Mouse (Mus musculus): ENCODE results near the gene Ptprg. TPM values are rescaled to one million over a fixed set of nuclear protein-coding genes. Genes with fewer than 3 reads are reported as not detected.
A peak's percentile ranks its signal among the peaks of the same experiment; 100 is the strongest.

The Ptprg gene
- polyA plus RNA-seq, 1 experiment, result 16.6 TPM

- H3K27me3 ChIP-seq (ENCODE audit: control insufficient read depth, insufficient read depth, insufficient read length), result no peaks in the 10 kb centered on the region
- TF ChIP-seq FOSL1 (IDR thresholded peaks at IDR 0.05; ENCODE audit: insufficient read depth, low read length, poor library complexity, severe bottlenecking), result no peak
- no peak for TF ChIP-seq MYOD1 (IDR thresholded peaks at IDR 0.05; ENCODE audit: control insufficient read depth, insufficient read length, low read depth)
- no peak for TF ChIP-seq MAX (IDR thresholded peaks at IDR 0.05)
- no peak for TF ChIP-seq USF1 (IDR thresholded peaks at IDR 0.05; ENCODE audit: low read depth)
- no peak for TF ChIP-seq CTCF (IDR thresholded peaks at IDR 0.05; ENCODE audit: control insufficient read depth, insufficient read depth, insufficient read length)
- TF ChIP-seq CEBPB (IDR thresholded peaks at IDR 0.05; ENCODE audit: low read depth), result no peak
- TF ChIP-seq MYOG (IDR thresholded peaks at IDR 0.05; ENCODE audit: control insufficient read depth, extremely low read depth, insufficient read length), result no peak
- H3K79me2 ChIP-seq (ENCODE audit: control insufficient read depth, insufficient read depth), result no peaks in the 10 kb centered on the region
These were observed 586.5 kb downstream of the Ptprg start for GRCm38 (mm10) chr14:12139643-12140481.

GRCm38 (mm10) chr14:12143941-12144485 is 590.7 kb downstream of the Ptprg start:
- TF ChIP-seq CTCF (IDR thresholded peaks at IDR 0.05; ENCODE audit: control insufficient read depth, insufficient read depth, insufficient read length) (no peak), MAX (IDR thresholded peaks at IDR 0.05) (no peak), FOSL1 (IDR thresholded peaks at IDR 0.05; ENCODE audit: insufficient read depth, low read length, poor library complexity, severe bottlenecking) (no peak), MYOG (IDR thresholded peaks at IDR 0.05; ENCODE audit: control insufficient read depth, extremely low read depth, insufficient read length) (no peak), MYOD1 (IDR thresholded peaks at IDR 0.05; ENCODE audit: control insufficient read depth, insufficient read length, low read depth) (no peak), CEBPB (IDR thresholded peaks at IDR 0.05; ENCODE audit: low read depth) (no peak), USF1 (IDR thresholded peaks at IDR 0.05; ENCODE audit: low read depth) (no peak)
- no peaks in the 10 kb centered on the region for H3K79me3 ChIP-seq (ENCODE audit: low read depth)
- no peaks in the 10 kb centered on the region for H3K79me2 ChIP-seq (ENCODE audit: control insufficient read depth, insufficient read depth)
- H3K27me3 ChIP-seq (ENCODE audit: control insufficient read depth, insufficient read depth, insufficient read length), result no peaks in the 10 kb centered on the region
- H3K4me3 ChIP-seq (ENCODE audit: insufficient read depth, poor library complexity, severe bottlenecking), result no peak overlapping the region
- no peak overlapping the region for H3ac ChIP-seq (ENCODE audit: control insufficient read depth, insufficient read length, low read depth)
- no peaks in the 10 kb centered on the region for H3K36me3 ChIP-seq (ENCODE audit: control insufficient read depth, insufficient read depth)

More at GRCm38 (mm10) chr14:12139643-12140481, 586.5 kb downstream of the Ptprg start:
- Histone ChIP-seq H3K79me3 (ENCODE audit: low read depth) (no peaks in the 10 kb centered on the region), H3K36me3 (ENCODE audit: control insufficient read depth, insufficient read depth) (no peaks in the 10 kb centered on the region), H3K4me3 (ENCODE audit: insufficient read depth, poor library complexity, severe bottlenecking) (no peak overlapping the region), H3ac (ENCODE audit: control insufficient read depth, insufficient read length, low read depth) (no peak overlapping the region)

DNA sequence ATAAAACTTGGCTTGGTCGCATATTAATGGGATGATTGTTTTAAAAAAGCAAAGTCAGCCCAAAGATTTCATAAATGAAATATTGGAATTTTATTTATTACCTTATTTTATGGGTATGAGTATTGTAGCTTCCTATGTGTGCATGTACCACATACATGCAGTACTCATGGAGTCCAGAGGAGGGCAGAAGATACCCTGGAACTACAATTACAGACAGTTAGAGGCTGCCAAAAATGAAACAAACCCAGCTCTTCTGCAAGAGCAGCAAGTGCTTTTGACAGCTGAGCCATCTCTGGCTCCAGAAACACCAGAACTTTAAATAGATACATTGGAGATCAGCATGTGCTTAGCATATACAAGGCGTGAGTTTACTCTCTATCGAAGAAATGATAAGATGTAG is 592.6 kb downstream of the Ptprg start:
- H3K79me3 ChIP-seq (ENCODE audit: low read depth), result no peaks in the 10 kb centered on the region
- H3ac ChIP-seq (ENCODE audit: control insufficient read depth, insufficient read length, low read depth), result no peak overlapping the region
- TF ChIP-seq MYOG (IDR thresholded peaks at IDR 0.05; ENCODE audit: control insufficient read depth, extremely low read depth, insufficient read length), result no peak
- no peak for TF ChIP-seq MAX (IDR thresholded peaks at IDR 0.05)
- no peak for TF ChIP-seq USF1 (IDR thresholded peaks at IDR 0.05; ENCODE audit: low read depth)
- TF ChIP-seq MYOD1 (IDR thresholded peaks at IDR 0.05; ENCODE audit: control insufficient read depth, insufficient read length, low read depth), result no peak
- no peak for TF ChIP-seq CEBPB (IDR thresholded peaks at IDR 0.05; ENCODE audit: low read depth)
- no peak for TF ChIP-seq FOSL1 (IDR thresholded peaks at IDR 0.05; ENCODE audit: insufficient read depth, low read length, poor library complexity, severe bottlenecking)
- no peak for TF ChIP-seq CTCF (IDR thresholded peaks at IDR 0.05; ENCODE audit: control insufficient read depth, insufficient read depth, insufficient read length)
- no peaks in the 10 kb centered on the region for H3K27me3 ChIP-seq (ENCODE audit: control insufficient read depth, insufficient read depth, insufficient read length)
- H3K4me3 ChIP-seq (ENCODE audit: insufficient read depth, poor library complexity, severe bottlenecking), result no peak overlapping the region
- H3K79me2 ChIP-seq (ENCODE audit: control insufficient read depth, insufficient read depth), result no peaks in the 10 kb centered on the region
- H3K36me3 ChIP-seq (ENCODE audit: control insufficient read depth, insufficient read depth), result no peaks in the 10 kb centered on the region

DNA sequence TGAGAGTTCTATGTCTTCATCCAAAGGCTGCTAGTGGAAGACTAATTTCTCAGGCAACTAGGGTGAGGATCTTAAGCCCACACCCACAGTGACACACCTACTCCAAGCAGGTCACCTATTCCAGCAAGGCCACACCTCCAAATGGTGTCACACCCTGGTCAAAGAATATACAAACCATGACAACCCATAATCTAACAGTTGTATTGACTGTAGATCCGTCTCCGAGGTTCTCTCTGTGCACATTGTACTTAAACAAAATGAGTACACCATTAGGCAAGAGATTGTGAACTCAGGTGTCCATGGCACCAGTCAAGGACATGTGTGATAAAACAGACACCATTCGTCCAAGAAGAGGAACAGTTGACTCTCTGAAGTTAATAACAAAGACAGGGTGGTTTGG is 596.2 kb downstream of the Ptprg start:
- no peaks in the 10 kb centered on the region for H3K36me3 ChIP-seq (ENCODE audit: control insufficient read depth, insufficient read depth)
- H3K27me3 ChIP-seq (ENCODE audit: control insufficient read depth, insufficient read depth, insufficient read length), result no peaks in the 10 kb centered on the region
- H3K79me3 ChIP-seq (ENCODE audit: low read depth), result no peaks in the 10 kb centered on the region
- no peak overlapping the region for H3K4me3 ChIP-seq (ENCODE audit: insufficient read depth, poor library complexity, severe bottlenecking)
- H3ac ChIP-seq (ENCODE audit: control insufficient read depth, insufficient read length, low read depth), result no peak overlapping the region
- TF ChIP-seq MYOD1 (IDR thresholded peaks at IDR 0.05; ENCODE audit: control insufficient read depth, insufficient read length, low read depth) (no peak), CEBPB (IDR thresholded peaks at IDR 0.05; ENCODE audit: low read depth) (no peak), CTCF (IDR thresholded peaks at IDR 0.05; ENCODE audit: control insufficient read depth, insufficient read depth, insufficient read length) (no peak), MAX (IDR thresholded peaks at IDR 0.05) (no peak), USF1 (IDR thresholded peaks at IDR 0.05; ENCODE audit: low read depth) (no peak), FOSL1 (IDR thresholded peaks at IDR 0.05; ENCODE audit: insufficient read depth, low read length, poor library complexity, severe bottlenecking) (no peak), MYOG (IDR thresholded peaks at IDR 0.05; ENCODE audit: control insufficient read depth, extremely low read depth, insufficient read length) (no peak)
- H3K79me2 ChIP-seq (ENCODE audit: control insufficient read depth, insufficient read depth), result no peaks in the 10 kb centered on the region

GRCm38 (mm10) chr14:12151927-12152326 is 598.6 kb downstream of the Ptprg start:
- Histone ChIP-seq H3K27me3 (ENCODE audit: control insufficient read depth, insufficient read depth, insufficient read length) (no peaks in the 10 kb centered on the region), H3K79me3 (ENCODE audit: low read depth) (no peaks in the 10 kb centered on the region), H3K4me3 (ENCODE audit: insufficient read depth, poor library complexity, severe bottlenecking) (no peak overlapping the region), H3K36me3 (ENCODE audit: control insufficient read depth, insufficient read depth) (no peaks in the 10 kb centered on the region), H3ac (ENCODE audit: control insufficient read depth, insufficient read length, low read depth) (no peak overlapping the region), H3K79me2 (ENCODE audit: control insufficient read depth, insufficient read depth) (no peaks in the 10 kb centered on the region)
- no peak for TF ChIP-seq USF1 (IDR thresholded peaks at IDR 0.05; ENCODE audit: low read depth)
- peak; percentile 45 for TF ChIP-seq CTCF (IDR thresholded peaks at IDR 0.05; ENCODE audit: control insufficient read depth, insufficient read depth, insufficient read length)

Measured in C2C12 (cell line).